Mouse (Mus musculus): ENCODE results near the gene Mfng. TPM values are rescaled to one million over a fixed set of nuclear protein-coding genes. Genes with fewer than 3 reads are reported as not detected.

Mfng gene
- polyA plus RNA-seq, 1 experiment from 2014 or later: 20.1 TPM

DNA sequence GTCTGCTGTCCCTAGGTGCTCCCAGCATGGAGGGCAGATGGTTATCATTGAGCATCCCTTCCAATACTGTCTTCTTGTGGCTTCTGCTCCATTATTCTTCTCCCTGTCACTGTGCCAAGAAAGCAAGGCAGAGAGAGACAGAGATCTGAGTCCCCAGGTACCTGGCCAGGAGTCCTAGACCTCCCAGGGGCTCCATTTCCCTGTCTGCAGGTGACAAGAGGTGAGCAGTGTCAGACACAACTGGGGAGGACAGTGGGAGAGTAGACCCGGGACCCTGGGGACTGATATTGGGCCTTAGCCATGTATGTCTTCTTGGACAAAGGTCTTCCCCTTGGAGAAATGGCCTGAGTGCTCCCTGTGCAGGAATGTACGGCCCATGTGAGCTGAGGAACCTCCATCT lies 32.1 kb upstream of the Mfng start:
- no peak for ATAC-seq
- Histone ChIP-seq H3K27me3 (replicated peaks; ENCODE audit: control insufficient read depth, insufficient read depth, low read length) (peaks cover 11% of the 10 kb centered on the region), H3K9me3 (ENCODE audit: control insufficient read depth, low read length) (no peaks in the 10 kb centered on the region), H3K4me3 (ENCODE audit: low read length) (no peak overlapping the region), H3K9ac (ENCODE audit: low read depth, low read length) (no peak overlapping the region), H3K4me1 (ENCODE audit: control insufficient read depth, insufficient read depth, low read depth, low read length) (peaks cover 15% of the 10 kb centered on the region), H3K27ac (ENCODE audit: low read depth, low read length) (no peak overlapping the region), H3K36me3 (ENCODE audit: control insufficient read depth, insufficient read depth, low read length) (no peaks in the 10 kb centered on the region), H3K4me2 (ENCODE audit: low read length) (no peak overlapping the region)
- 95% methylated on average over 2 of the region's 2 CpGs for WGBS

GRCm38 (mm10) chr15:78804326-78804725 lies 31.1 kb upstream of the Mfng start:
- H3K27ac ChIP-seq (ENCODE audit: low read depth, low read length): no peak overlapping the region
- no peak overlapping the region for H3K4me2 ChIP-seq (ENCODE audit: low read length)
- 19% methylated on average over 6 of the region's 6 CpGs for WGBS
- H3K27me3 ChIP-seq (replicated peaks; ENCODE audit: control insufficient read depth, insufficient read depth, low read length): peaks cover 11% of the 10 kb centered on the region
- peaks cover 15% of the 10 kb centered on the region for H3K4me1 ChIP-seq (ENCODE audit: control insufficient read depth, insufficient read depth, low read depth, low read length)
- no peak for ATAC-seq
- H3K36me3 ChIP-seq (ENCODE audit: control insufficient read depth, insufficient read depth, low read length): no peaks in the 10 kb centered on the region
- H3K4me3 ChIP-seq (ENCODE audit: low read length): no peak overlapping the region
- no peaks in the 10 kb centered on the region for H3K9me3 ChIP-seq (ENCODE audit: control insufficient read depth, low read length)
- no peak overlapping the region for H3K9ac ChIP-seq (ENCODE audit: low read depth, low read length)

DNA sequence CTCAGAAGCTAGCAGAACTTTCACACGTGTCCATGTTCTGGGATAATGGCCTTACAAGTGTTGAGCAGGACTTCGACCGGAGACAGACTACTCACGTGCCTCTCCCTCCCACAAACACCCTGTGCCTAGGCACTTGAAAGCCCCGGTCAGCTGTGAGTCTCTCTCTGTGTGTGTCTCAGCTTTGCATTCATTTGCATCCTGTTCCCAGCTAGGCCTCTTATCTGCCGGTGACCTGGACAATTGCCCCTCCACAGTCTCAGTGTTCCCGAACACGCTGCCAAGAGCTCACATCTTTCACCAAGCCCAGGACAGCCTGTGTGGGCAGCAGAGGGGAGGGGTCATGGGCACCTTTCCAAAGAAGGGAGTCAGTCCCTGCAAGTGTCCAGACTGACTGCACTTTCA lies 30.2 kb upstream of the Mfng start:
- Histone ChIP-seq H3K4me1 (ENCODE audit: control insufficient read depth, insufficient read depth, low read depth, low read length) (peaks cover 18% of the 10 kb centered on the region), H3K9ac (ENCODE audit: low read depth, low read length) (no peak overlapping the region), H3K27ac (ENCODE audit: low read depth, low read length) (no peak overlapping the region), H3K4me3 (ENCODE audit: low read length) (no peak overlapping the region), H3K27me3 (replicated peaks; ENCODE audit: control insufficient read depth, insufficient read depth, low read length) (peaks cover 11% of the 10 kb centered on the region), H3K9me3 (ENCODE audit: control insufficient read depth, low read length) (no peaks in the 10 kb centered on the region), H3K4me2 (ENCODE audit: low read length) (no peak overlapping the region), H3K36me3 (ENCODE audit: control insufficient read depth, insufficient read depth, low read length) (no peaks in the 10 kb centered on the region)
- 11% methylated on average over 8 of the region's 8 CpGs for WGBS
- ATAC-seq: peak; percentile 32

DNA sequence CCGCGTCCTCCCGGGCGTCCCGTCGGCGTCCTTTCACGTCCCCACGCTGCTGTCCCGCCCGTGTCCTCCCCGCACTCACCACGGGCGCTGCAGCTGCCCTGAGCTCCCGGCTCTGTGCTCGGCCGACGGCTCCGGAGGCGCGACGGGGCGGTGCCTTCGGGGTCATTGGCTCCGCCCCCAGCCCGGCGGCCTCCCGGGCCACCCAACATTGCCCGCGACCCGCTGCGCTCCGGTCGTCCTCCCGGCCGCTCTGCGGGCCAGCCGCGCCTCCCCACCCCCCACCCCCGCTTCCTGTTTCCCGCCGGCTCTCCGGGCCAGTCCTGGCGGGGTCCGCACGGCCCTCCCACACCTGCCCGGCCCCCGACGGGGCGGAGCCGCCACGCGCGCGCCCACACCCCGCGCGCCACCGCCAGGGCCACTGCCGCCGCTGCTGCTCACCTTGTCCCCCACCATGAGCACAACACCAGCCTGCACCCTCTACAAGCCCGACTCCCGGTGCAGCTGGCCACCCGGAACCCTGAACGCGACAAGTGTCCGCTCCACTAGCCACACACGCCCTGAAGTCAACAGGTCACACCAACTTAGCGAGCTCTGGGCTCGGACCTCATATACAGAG lies 29.6 kb upstream of the Mfng start, which contains the start of gene Card10:
Card10 (minus strand) TSS at position 267 of the 616 bp plus-strand sequence.
- H3K27ac ChIP-seq (ENCODE audit: low read depth, low read length): no peak within 1 kb of the TSS
- H3K27me3 ChIP-seq (replicated peaks; ENCODE audit: control insufficient read depth, insufficient read depth, low read length): peaks cover 13% of the 10 kb centered on the region

GRCm38 (mm10) chr15:78801971-78802741 lies 28.9 kb upstream of the Mfng start:
- H3K27ac ChIP-seq (ENCODE audit: low read depth, low read length): no peak overlapping the region
- 4% methylated on average over 50 of the region's 67 CpGs for WGBS
- peak overlapping the region; percentile 55 for H3K4me3 ChIP-seq (ENCODE audit: low read length)
- H3K36me3 ChIP-seq (ENCODE audit: control insufficient read depth, insufficient read depth, low read length): no peaks in the 10 kb centered on the region
- peaks cover 13% of the 10 kb centered on the region for H3K27me3 ChIP-seq (replicated peaks; ENCODE audit: control insufficient read depth, insufficient read depth, low read length)
- ATAC-seq: no peak
- H3K9ac ChIP-seq (ENCODE audit: low read depth, low read length): peak overlapping the region; percentile 67
- peaks cover 18% of the 10 kb centered on the region for H3K4me1 ChIP-seq (ENCODE audit: control insufficient read depth, insufficient read depth, low read depth, low read length)
- H3K4me2 ChIP-seq (ENCODE audit: low read length): peak overlapping the region; percentile 63
- no peaks in the 10 kb centered on the region for H3K9me3 ChIP-seq (ENCODE audit: control insufficient read depth, low read length)

More for the DNA sequence above, 29.6 kb upstream of the Mfng start, which contains the start of gene Card10:
- WGBS: under 1% methylated on average over 67 of the region's 70 CpGs
- Histone ChIP-seq H3K36me3 (ENCODE audit: control insufficient read depth, insufficient read depth, low read length) (no peaks in the 10 kb centered on the region), H3K9me3 (ENCODE audit: control insufficient read depth, low read length) (no peaks in the 10 kb centered on the region), H3K4me3 (ENCODE audit: low read length) (peak within 1 kb of the TSS; percentile 55), H3K9ac (ENCODE audit: low read depth, low read length) (peak within 1 kb of the TSS; percentile 67), H3K4me2 (ENCODE audit: low read length) (peak within 1 kb of the TSS; percentile 63), H3K4me1 (ENCODE audit: control insufficient read depth, insufficient read depth, low read depth, low read length) (peaks cover 18% of the 10 kb centered on the region)
- peak; percentile 49 for ATAC-seq

GRCm38 (mm10) chr15:78801571-78801970 lies 28.3 kb upstream of the Mfng start:
- 75% methylated on average over 8 of the region's 9 CpGs for WGBS
- Histone ChIP-seq H3K4me1 (ENCODE audit: control insufficient read depth, insufficient read depth, low read depth, low read length) (peaks cover 18% of the 10 kb centered on the region), H3K4me2 (ENCODE audit: low read length) (peak overlapping the region; percentile 63; the same call in 1 of the 2 replicates), H3K27ac (ENCODE audit: low read depth, low read length) (no peak overlapping the region), H3K36me3 (ENCODE audit: control insufficient read depth, insufficient read depth, low read length) (no peaks in the 10 kb centered on the region), H3K27me3 (replicated peaks; ENCODE audit: control insufficient read depth, insufficient read depth, low read length) (peaks cover 13% of the 10 kb centered on the region), H3K9me3 (ENCODE audit: control insufficient read depth, low read length) (no peaks in the 10 kb centered on the region), H3K9ac (ENCODE audit: low read depth, low read length) (no peak overlapping the region), H3K4me3 (ENCODE audit: low read length) (no peak overlapping the region)
- ATAC-seq: no peak

DNA sequence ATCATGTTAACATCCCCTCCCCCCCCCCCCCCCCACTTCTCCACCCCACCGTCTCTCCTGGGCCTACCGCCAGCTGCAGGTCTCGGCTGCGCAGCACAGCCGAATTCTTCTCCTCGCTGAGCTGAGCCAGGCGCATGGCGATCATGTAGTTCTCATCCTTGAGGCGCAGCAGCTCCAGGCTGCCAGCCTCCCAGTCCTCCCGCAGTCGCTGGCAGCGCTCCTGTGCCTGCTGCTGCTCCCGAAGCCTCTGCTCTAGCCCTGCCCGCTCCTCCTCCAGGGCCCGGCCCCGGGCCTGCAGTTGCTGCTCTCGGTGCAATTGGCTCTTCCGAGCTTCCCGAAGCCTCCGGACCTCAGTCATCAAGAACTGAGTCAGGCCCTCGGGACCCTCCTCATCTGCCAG lies 25.8 kb upstream of the Mfng start:
- Histone ChIP-seq H3K36me3 (ENCODE audit: control insufficient read depth, insufficient read depth, low read length) (no peaks in the 10 kb centered on the region), H3K4me1 (ENCODE audit: control insufficient read depth, insufficient read depth, low read depth, low read length) (peaks cover 26% of the 10 kb centered on the region), H3K9me3 (ENCODE audit: control insufficient read depth, low read length) (no peaks in the 10 kb centered on the region), H3K9ac (ENCODE audit: low read depth, low read length) (peak overlapping the region; percentile 35; the same call in 1 of the 2 replicates), H3K27me3 (replicated peaks; ENCODE audit: control insufficient read depth, insufficient read depth, low read length) (peaks cover 13% of the 10 kb centered on the region), H3K4me3 (ENCODE audit: low read length) (no peak overlapping the region), H3K4me2 (ENCODE audit: low read length) (peak overlapping the region; percentile 27; the same call in 1 of the 2 replicates), H3K27ac (ENCODE audit: low read depth, low read length) (peak overlapping the region; percentile 39; the same call in 1 of the 2 replicates)
- ATAC-seq: peak; percentile 29; the same call in 1 of the 2 replicates
- 30% methylated on average over 21 of the region's 21 CpGs for WGBS

- peaks cover 14% of the 10 kb centered on the region for H3K4me1 ChIP-seq (ENCODE audit: control insufficient read depth, insufficient read depth, low read depth, low read length)
- no peak for ATAC-seq
- H3K27ac ChIP-seq (ENCODE audit: low read depth, low read length): no peak overlapping the region
- H3K4me2 ChIP-seq (ENCODE audit: low read length): no peak overlapping the region
- H3K9ac ChIP-seq (ENCODE audit: low read depth, low read length): no peak overlapping the region
- no peaks in the 10 kb centered on the region for H3K36me3 ChIP-seq (ENCODE audit: control insufficient read depth, insufficient read depth, low read length)
- 84% methylated on average over 8 of the region's 8 CpGs for WGBS
- no peak overlapping the region for H3K4me3 ChIP-seq (ENCODE audit: low read length)
- H3K27me3 ChIP-seq (replicated peaks; ENCODE audit: control insufficient read depth, insufficient read depth, low read length): peaks cover 9% of the 10 kb centered on the region
- no peaks in the 10 kb centered on the region for H3K9me3 ChIP-seq (ENCODE audit: control insufficient read depth, low read length)
Observed at GRCm38 (mm10) chr15:78797060-78797329, 23.7 kb upstream of the Mfng start.

DNA sequence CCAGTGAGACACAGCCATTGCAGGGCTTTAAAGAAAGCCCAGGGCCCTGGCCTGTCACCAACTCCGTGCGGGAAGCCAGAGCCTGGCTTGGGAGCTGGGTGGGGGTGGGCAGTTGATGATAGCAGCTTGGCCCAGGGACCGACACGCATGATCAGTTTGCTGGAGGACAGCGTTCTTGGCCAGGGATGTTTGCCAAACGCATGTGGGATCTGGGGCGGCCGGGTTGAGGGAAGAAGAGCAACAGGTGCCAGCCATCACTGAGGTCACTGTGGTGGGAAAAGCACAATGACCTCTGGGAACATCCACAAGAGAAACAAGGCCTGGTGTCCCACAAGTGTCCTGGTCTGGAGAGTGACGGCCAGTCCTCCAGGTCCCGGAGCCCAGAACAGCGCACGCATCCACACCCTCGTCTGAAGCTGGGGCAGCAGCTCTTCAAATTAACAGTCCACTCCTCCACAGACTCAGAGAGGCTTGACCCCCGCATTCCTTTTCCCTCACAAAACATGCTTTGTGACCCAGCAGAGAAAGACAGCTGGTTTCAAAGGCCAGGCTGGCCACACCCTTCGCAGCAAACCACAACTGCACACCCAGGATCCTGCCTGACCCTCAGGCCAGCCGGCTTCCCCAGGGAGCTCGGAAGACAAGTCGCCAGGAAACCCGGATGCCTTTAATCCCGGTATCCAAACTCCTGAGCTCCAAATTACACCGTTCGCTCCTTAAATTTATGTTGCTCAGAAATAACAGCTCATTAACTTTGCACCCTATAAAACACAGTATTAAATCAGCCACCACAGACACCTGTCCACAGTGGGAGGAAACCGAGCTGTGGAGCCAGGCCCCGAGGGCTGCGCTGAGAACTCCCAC lies 23.2 kb upstream of the Mfng start:
- peaks cover 6% of the 10 kb centered on the region for H3K27me3 ChIP-seq (replicated peaks; ENCODE audit: control insufficient read depth, insufficient read depth, low read length)
- H3K36me3 ChIP-seq (ENCODE audit: control insufficient read depth, insufficient read depth, low read length): no peaks in the 10 kb centered on the region
- H3K4me1 ChIP-seq (ENCODE audit: control insufficient read depth, insufficient read depth, low read depth, low read length): peaks cover 11% of the 10 kb centered on the region
- H3K4me2 ChIP-seq (ENCODE audit: low read length): no peak overlapping the region
- no peak overlapping the region for H3K27ac ChIP-seq (ENCODE audit: low read depth, low read length)
- no peak overlapping the region for H3K9ac ChIP-seq (ENCODE audit: low read depth, low read length)
- no peaks in the 10 kb centered on the region for H3K9me3 ChIP-seq (ENCODE audit: control insufficient read depth, low read length)
- no peak overlapping the region for H3K4me3 ChIP-seq (ENCODE audit: low read length)
- WGBS: 40% methylated on average over 25 of the region's 25 CpGs
- peak; percentile 70; the same call in 1 of the 2 replicates for ATAC-seq

All from hindbrain, embryonic 16.5 days (tissue).